Mouse (Mus musculus) yolk sac, embryonic 10.5 days (tissue): ENCODE results near the gene Telo2.

Experiments
- DNase-seq: peaks from one replicate; pipeline ENCODE4 v3.0.0-alpha.2; 2017; ENCODE audit warnings: low spot score

Telo2 gene

DNA sequence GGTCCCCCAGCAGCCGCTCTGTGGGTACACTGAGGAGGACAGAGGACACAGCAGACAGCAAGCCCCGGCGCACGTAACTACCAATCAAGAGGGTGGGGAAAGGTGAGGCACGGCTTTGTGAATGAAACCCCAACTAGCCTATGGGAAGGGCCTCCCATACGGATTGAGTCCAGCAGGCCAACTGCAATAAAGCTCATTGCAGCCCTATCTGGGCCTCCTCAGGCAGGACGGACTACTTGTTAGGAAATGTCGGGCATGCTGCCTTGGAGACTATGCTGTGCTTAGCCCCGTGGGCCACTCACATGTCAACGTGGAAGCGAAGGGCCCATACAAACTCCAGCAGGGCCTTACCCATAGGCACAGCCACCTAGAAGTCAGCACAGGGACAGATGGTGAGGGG lies 14.4 kb downstream of the Telo2 start:
- DNase-seq, result no peak

DNA sequence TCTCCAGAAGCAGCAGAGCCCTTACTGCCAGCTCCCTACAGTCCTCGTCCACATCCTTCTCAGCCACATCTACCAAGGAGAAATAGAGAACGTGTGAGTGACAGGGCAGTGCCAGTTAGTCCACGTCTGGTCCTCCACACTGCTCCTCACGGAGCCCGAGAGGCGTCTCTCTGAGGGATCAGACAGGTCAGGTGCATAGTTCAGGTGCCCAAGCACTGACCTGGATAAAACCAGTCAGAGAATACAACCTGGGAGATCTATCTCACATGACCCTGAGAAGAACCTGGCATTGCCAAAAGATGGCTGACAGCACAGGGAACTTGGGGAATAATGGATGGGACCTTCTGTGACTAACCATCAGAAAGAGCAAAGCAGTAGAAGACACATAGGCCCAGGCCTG lies 15.7 kb downstream of the Telo2 start:
- DNase-seq, result no peak

DNA sequence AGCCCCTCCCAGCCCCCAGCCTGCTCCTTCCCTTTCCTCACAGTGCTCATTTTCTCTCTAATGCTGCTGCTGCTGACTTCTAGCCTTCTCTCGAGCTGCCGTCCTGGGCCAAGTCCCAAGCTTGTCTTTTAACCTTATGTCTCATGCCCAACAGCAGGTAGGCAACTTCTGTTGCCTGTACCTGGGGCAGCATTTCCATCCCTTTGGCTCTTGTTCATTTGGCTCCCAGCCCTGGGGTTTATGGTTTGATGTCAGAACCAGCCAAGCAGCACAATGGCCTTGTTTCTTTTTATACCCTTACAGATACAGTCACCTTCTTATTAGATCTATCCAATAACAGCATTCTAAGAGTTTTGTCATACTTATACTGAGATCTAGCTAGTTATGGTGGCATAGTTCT lies 19.5 kb downstream of the Telo2 start:
- no peak for DNase-seq

DNA sequence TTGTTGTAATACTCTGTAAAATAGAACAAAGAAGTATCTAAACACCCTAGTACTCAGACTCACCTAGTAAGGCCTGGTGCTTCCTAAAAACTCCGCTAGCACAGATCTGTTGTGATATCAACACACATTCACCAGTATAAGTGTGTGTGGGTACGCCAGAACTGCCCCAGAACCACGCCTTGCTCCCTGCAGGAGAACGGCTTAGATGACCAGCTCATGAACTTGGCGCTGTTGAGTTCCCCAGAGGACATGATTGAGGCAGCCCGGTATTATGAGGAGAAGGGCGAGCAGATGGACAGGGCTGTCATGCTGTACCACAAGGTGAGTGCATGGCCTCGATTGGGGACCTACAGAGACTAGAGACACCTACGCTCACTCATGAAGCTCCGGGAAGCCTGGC lies 25.3 kb downstream of the Telo2 start:
- DNase-seq, result no peak

DNA sequence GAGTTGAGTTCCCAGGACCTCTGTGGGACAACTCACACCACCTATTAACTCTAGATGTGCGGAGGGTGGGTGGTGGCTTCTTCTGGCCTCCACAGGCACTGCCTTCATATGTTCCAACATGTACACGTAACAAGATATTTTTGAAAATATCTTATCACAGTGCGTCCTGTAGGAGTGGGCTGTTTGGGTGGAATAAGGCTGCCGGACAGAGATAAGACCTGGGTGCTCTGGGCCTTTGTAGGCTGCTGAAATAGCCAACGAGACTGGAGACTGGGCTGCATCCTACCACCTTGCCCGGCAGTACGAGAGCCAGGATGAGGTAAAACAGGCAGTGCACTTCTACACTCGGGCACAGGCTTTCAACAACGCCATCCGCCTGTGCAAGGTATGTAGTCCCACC lies 26.6 kb downstream of the Telo2 start:
- no peak for DNase-seq

DNA sequence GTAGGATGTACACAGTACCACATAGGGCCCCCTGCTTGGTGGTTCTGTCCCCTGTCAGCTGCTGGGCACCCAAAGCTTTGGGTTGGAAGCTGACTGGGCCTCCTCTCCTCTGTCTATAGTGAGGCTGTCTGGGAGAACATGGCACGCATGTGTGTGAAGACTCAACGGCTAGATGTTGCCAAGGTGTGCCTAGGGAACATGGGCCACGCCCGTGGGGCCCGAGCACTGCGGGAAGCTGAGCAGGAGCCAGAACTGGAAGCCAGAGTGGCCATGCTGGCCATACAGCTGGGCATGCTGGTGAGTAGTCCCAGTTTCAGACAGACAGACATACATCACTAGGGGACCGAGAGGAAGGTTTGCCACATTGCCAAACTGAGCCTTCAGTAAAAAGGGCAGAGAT lies 29.0 kb downstream of the Telo2 start:
- DNase-seq, result no peak

DNA sequence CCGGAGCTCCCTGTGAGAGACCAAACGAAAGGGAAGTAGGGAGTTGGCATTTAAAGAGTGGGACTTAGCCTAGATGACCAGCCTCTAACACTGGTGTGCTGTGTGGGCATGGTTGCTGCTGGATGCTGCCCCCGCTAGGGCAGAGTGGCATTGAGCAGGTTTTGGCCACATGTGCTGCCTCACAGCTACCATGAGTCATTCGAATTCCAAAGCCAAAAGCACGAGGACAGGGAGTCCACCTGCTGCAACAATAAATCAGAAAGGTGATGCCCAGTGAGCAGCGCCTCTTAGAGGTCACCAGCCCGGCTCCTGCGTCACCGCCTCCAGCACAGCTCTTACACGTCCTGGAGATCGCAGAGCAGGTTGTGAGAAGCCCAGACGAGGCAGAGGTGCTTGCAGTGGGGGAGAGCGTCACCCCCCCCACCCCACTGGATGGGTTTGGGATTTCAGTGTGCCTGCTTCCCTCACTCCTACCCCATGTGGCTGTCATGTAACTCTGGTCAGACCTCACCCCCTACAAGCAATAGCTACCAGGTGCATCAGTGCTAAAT lies 30.9 kb downstream of the Telo2 start:
- DNase-seq, result no peak

DNA sequence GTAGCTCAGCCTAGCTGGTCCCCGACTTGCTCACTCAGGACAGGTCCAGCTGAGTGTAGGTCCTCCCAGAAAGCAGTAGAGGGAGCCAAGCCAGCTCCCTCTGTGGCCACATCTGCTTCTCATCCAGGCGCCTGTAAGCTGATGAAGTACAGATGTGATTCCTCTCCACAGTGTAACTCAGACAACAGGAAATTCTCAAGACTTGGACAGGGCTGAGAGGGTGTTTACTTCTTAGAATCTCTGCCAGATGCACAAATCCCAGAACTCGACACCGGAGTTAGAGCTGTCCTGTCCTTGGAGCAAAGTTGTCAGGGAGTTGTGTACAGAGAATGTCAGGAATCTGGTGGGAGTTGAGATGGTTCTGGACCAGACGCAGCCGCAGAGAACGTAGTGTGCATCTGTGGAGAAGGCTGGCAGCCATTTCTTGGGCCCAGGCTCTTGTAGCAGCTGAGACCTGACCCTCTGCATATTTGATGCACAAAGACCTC lies 32.3 kb downstream of the Telo2 start, which contains the start of gene Tmem204:
TSS of gene Tmem204 (minus strand) at position 148 of the 488 bp plus-strand sequence.
- DNase-seq, result peak; percentile 78

DNA sequence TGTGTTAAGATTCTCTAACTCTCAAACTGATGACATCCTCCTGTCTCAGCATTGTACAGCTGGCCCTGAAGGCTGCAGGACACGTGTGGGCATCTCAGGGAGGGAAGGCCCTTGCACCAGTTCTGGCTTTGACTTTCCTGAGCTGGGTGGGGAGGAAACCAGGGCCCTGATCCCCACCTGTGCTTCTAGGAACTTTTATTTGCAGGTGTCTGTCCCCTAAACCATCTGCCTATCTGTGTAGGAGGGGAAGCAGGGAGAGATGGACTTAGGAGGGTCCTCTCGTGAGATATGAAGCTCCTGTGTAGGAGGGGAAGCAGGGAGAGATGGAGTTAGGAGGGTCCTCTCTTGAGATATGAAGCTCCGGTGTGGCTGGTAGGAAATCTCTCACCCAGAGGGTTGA lies 32.9 kb downstream of the Telo2 start:
- DNase-seq, result no peak

DNA sequence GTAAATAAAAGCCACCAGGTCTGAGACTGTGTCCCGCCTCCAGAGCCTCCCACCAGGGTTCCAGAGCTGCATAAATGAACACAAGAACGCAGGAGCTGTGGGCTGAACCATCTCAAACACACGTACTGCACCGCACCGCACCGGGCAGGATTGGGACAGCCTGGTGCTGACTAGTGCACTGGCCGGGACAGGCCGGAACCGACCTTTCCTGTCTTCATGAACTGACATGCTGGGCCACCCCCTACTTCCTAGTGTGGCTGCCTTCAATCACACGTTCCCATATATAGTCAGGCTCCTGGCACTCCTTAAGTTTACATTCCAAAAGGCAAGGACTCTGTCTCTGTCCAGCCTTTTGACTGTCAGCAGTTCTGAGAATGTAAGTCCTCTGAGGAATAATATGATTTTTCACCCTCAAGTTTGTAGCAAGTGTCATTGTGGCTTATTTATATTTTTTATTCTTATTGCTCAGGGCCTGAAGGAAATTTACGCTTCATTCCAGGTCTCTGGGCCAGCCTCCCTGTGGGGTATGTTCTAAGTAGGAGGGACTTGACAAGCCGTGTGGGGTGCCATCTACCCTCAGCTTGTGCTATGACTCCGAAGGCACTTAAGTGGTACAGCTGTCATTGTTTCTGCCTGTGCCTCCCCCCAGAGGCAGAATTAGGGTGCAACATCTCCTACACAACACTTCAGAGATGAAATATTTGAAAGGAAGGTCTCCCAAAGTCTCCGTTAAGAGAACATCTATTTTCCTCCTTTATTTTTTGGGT lies 33.5 kb downstream of the Telo2 start:
- peak; percentile 38 for DNase-seq

DNA sequence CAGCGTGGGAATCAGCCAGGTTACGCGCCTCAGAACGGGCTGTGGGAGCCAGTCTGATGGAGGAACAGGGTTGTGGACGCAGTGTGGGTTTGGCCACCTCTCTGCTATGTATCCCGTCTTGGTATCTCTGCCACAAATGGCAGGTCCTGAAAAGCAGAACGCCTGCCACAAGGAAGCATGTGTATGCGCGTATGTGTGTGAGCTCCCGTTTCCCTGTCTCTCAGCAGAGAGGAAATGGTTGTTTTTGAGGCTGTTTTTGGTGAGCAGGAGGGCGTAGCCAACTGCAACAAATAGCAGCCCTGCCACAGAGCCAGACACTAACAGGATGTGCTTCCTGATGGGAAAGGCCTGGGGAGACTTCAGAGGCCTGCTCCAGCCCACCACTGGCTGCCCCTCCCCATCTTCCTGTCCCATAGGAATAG lies 34.8 kb downstream of the Telo2 start:
- peak; percentile 36 for DNase-seq

DNA sequence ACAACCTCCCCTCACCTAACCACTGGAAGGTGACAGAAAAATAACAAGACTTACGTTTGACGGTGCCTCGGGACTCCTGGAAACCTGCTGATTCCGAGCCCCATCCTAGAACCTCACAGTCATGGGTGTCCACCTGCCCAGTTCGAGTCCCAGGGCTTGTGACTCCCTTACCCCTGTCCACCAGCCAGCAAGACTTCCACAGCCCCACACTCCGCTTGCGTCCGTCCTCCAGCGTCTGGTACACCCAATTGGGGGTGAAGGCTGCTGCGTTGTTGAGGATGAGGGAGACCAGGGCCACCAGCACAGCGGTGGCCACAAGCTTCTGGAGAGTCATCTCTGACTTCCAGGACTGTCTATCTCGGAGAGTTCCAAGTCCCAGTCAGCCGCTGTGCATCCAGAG lies 35.6 kb downstream of the Telo2 start:
- no peak for DNase-seq

DNA sequence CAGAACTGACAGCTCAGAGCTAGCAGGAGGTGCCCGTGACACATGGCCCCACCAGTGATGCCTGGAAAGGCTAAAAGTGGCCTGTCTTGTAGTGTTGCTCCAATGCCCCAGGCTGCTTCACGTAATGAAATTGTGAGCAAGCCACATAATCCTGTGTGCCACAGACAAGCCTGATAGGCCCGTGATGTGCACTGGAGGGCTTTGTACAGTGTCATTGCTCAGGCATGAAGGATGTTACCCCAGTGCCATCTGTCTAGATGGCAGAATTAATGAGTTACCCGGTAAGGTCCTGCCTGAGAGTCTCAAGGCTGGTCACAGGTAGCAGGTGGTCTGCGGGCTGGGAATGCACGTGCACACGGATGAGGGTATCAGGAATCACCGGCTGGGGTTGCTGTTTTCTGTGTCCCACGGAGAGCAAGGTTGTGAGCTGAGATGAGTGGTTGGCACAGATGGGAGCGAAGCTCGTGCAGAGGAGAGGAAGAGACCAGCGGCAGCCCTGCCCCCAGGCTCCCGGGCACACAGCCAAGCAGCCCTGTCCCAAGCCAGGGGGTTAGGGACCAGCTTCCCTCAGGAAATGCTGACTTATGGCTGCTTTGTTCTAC lies 37.9 kb downstream of the Telo2 start:
- DNase-seq, result no peak

DNA sequence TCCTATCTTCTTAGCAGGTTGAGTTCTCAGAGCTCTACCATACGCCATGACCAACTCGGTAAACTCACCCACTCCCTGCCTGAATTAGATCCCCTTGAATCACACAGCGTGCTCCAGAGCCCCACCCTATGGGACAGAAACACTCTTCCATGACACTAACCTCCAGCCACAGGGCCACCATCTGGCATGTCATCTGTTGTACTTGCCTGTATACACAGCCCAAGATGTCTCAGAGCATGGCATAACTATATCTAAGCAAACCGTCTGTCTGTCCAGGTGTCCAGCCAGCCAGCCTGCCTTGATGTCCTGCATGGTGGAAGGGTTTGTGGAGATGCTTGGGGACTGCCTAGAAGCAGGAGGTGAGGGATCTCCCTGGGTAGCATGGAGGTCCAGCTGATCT lies 38.9 kb downstream of the Telo2 start:
- no peak for DNase-seq

DNA sequence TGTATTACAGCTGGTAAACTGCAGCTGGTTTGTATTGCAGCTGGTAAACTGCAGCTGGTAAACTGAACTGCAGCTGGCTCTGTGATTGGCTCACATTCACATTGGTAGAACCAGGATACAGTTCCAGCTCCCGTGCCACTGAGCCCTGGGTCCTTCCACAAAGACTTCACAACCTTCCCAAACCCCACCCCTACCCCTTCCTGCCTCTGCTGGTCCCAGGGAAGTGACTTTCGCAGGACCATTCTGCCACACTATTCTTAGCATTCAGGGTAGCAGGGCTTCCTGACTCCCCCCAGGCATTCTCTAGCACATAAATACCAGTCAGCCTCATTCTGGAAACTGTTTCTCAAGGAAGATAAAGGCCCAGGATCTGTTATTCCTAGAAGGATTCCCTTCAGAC lies 47.1 kb downstream of the Telo2 start:
- DNase-seq, result no peak

DNA sequence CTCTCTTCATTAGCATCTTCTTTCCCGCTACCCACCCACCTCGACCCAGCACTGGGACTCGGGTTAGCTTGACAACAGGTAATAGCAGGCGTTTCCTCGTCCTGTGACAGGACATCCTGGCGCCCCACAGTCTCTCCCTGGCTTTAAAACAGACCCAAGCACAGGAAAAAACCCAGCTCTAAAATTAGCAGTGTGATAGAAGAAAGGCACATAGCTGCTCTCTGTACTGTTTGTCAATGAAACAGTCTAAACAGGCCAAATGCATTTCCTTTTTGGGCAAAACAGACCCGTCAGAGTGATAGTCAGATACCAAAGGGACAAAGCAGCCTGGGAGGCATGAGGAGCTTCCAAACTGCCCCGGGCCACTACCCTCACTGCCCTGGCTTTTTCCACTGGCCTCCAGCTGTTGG lies 48.3 kb downstream of the Telo2 start:
- DNase-seq, result no peak

DNA sequence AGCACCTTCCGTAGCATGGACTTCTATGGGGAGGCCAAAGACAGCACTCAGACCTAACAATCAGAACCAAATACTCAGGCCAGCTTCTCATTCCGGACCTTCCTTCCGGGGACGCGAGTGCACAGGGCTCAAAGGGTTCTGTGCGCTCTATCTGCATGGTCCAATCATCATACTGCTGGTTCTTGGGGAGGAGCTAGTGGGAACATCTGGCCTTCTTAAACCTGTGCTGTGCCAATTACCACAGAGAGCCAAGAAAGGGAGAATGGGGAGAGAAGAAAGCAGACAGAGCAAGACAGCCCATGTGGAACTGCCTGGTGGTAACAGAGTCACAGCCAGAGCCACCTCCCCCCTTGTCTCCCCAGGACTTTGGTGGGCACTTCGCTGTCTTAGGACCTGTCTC lies 49.2 kb downstream of the Telo2 start:
- no peak for DNase-seq

DNA sequence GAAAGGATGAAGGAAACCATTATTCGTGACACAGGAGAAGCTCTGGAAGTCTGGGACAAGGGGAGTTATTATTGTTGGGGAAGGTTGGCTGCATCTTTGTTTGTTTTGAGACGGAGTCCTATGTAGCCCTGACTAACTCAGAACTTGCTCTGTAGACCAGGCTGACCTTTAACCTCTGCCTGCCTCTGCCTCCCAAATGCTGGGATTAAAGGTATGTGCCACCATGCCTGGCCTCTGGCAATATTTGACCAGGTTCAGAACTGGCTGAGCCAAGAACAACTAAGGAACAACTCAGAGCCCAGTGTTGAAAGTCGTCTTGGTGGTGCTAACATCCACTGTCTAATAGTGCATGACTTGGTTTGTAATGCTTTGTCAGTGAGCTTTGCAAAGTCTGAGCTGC lies 50.6 kb downstream of the Telo2 start:
- no peak for DNase-seq

DNA sequence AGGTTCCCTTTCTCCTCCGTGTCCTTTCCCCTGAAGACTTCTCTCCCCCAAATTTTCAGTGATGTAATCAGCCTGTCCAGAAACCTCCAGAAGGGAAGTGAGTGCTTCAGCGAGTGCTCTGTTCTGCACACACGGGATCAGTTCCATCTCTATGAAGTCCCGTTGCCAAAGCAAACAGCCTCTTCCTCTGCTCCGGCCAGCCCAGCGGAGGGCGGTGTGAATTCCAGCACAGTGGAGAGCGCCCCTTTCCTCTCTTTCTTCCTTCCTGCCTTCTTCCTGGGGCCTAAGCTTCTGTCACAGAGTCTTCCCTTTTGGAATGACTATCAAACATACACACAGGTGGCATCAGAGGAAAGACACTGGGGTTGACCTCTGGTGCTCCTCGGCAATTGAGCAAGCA lies 51.4 kb downstream of the Telo2 start:
- DNase-seq, result no peak

DNA sequence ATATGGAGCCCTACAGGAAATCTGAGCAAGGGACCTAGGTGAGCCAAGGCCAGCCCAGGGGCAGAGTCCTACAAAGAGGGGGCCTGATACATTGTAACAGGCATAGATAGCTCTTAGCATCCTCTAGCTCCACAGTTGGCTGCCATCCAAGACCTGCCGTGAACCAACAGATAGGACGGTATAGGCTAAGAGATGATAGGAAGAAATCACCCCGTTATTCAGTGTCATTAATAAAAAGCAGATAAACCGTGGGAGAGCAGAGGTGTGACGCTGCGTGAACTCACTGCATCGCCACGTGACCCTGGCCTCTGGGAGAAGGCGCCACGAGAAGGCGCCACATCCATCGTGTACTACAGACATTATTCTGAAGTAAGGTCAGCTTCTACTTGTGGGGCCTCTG lies 51.9 kb downstream of the Telo2 start:
- no peak for DNase-seq

DNA sequence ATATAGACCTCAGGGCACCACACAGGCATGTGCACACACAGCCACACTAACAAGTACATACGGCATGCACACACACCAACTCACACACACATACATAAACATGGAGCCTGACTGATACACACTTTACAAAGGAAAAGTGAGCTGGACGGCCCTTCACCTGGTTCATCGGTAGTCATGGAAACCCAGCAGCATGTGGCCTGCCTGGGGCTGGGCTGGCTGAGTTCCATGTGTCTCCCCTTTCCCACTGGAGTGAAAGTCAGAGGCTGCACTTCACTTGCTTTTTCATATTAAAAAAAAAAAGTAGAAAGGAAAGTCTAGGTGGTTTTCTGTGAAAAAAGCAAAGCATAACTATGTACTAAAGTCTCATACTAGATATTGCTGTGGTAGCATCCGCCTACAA lies 52.5 kb downstream of the Telo2 start:
- no peak for DNase-seq

DNA sequence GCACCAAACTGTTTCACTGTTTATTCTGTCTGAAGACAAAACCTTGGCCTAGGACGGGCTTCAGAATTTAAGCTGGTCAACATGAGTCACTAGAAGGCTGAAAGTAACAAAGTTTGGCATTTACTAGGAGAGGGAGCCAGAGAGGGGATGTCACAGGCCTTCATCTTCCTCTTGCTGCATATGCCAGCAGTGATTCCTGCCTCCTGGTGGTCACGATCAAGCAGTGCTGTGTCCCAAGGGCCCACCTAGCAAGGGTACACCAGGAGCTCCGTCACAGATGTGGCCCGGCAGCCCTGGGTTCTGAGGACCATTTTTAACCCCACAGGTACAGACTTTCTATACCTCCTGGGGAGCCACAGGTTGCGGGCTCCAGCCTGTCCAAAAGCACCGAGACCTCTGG lies 58.7 kb downstream of the Telo2 start:
- no peak for DNase-seq

DNA sequence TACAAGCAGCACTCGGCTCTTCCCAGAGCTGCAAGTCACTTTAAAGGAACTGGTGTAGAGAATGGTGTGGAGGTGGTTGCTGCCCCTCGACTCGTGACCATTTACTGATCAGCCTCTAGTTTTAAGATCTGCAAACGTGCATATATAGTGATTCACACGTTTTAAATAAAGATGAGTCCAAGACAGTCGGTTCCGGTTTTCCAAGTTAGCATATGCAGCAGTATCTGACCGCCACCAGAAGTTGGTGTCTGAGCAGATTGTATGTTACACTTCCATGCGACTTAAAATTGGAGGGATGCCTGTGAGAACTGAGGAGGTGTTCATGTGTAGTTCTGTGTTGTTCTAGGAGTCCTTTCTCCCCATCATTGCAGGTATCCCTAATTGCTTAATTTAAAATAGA lies 62.5 kb downstream of the Telo2 start:
- DNase-seq, result no peak
